Mouse (Mus musculus) liver, postnatal 0 days (tissue): ENCODE data around the gene Vps11. TPM values are rescaled to one million over a fixed set of nuclear protein-coding genes. Genes with fewer than 3 reads are reported as not detected.

ENCODE experiments used
- ATAC-seq: fragments of 200-750 bp; cut with Nextera tagmentation; 2 replicates; pipeline ENCODE4 v1.8.0; 2017; ENCODE audit warnings: mild to moderate bottlenecking, moderate library complexity
- DNase-seq: peaks from one replicate; pipeline ENCODE4 v3.0.0-alpha.2; 2016
- H3K27ac ChIP-seq: fragments of 300-500 bp; sonication (generic); 2 replicates; pipeline ENCODE4 v1.5.1; 2014; ENCODE audit warnings: antibody characterized with exemption, moderate library complexity, mild to moderate bottlenecking, low read depth
- H3K27me3 ChIP-seq: fragments of 300-500 bp; sonication (generic); 2 replicates; pipeline ENCODE4 v1.6.1; 2014; ENCODE audit warnings: low read length, control low read depth, mixed read lengths; ENCODE audit not compliant: insufficient read depth
- H3K36me3 ChIP-seq: fragments of 300-500 bp; sonication (generic); replicated peaks from 2 replicates; pipeline ENCODE4 v1.6.1; 2014; ENCODE audit warnings: mild to moderate bottlenecking, control low read depth, low read length, moderate library complexity, mixed read lengths; ENCODE audit not compliant: insufficient read depth
- H3K4me1 ChIP-seq: fragments of 300-500 bp; sonication (generic); 2 replicates; pipeline ENCODE4 v1.6.1; 2014; ENCODE audit warnings: antibody characterized with exemption, mild to moderate bottlenecking, control low read depth; ENCODE audit not compliant: insufficient read depth
- H3K4me2 ChIP-seq: fragments of 300-500 bp; sonication (generic); 2 replicates; pipeline ENCODE4 v1.6.1; 2014; ENCODE audit warnings: low read depth, mild to moderate bottlenecking, low read length, moderate library complexity, mixed read lengths
- H3K4me3 ChIP-seq: fragments of 300-500 bp; sonication (generic); 2 replicates; pipeline ENCODE4 v1.5.1; 2014; ENCODE audit warnings: low read depth, low read length
- H3K9ac ChIP-seq: fragments of 300-500 bp; sonication (generic); replicated peaks from 2 replicates; pipeline ENCODE4 v1.6.1; 2014; ENCODE audit warnings: mild to moderate bottlenecking, moderate library complexity
- H3K9me3 ChIP-seq: fragments of 300-500 bp; sonication (generic); 2 replicates; pipeline ENCODE4 v1.6.1; 2016; ENCODE audit warnings: mild to moderate bottlenecking, control low read depth, low read length, mixed read lengths
- CTCF ChIP-seq: sonication (generic); IDR thresholded peaks from 2 replicates; pipeline ENCODE4 v1.5.1; 2016; ENCODE audit warnings: antibody characterized with exemption, low read depth
- EP300 ChIP-seq: IDR thresholded peaks from 2 replicates; pipeline ENCODE4 v1.6.1; 2016; ENCODE audit warnings: antibody characterized with exemption, low read depth, mild to moderate bottlenecking
- WGBS: fragments of 180-500 bp; shearing (Covaris S2); extraction: QIAGEN DNeasy Blood & Tissue Kit; methylation state at CpG from one replicate; pipeline ENCODE4 v1.1.7; 2014; ENCODE audit not compliant: insufficient replicate concordance; 5-methylcytosine and 5-hydroxymethylcytosine counted together
- polyA plus RNA-seq: library from polyadenylated mRNA; unstranded; fragments of >200 nt; fragmentation: Nextera tagmentation; extraction: Ambion mirVana; gene quantifications from 2 replicates; pipeline ENCODE4 v1.2.1, GENCODE M21; 2015

The Vps11 gene
- polyA plus RNA-seq, 1 experiment from 2014 or later: 13.3 TPM

- H3K4me2 ChIP-seq: peak overlapping the region; percentile 95
- H3K27me3 ChIP-seq: no peaks in the 10 kb centered on the region
- H3K9me3 ChIP-seq: no peaks in the 10 kb centered on the region
- H3K4me3 ChIP-seq: peak overlapping the region; percentile 8; the same call in 1 of the 2 replicates
- H3K4me1 ChIP-seq: peaks cover 12% of the 10 kb centered on the region
- H3K36me3 ChIP-seq: peaks cover 56% of the 10 kb centered on the region
- H3K27ac ChIP-seq: peak overlapping the region; percentile 93
- TF ChIP-seq CTCF (no peak), EP300 (peak; percentile 43; the same call in 1 of the 2 replicates)
- 54% methylated on average over 4 of the region's 4 CpGs for WGBS
- peak; percentile 62 for DNase-seq
- peak; percentile 33 for ATAC-seq
- peak overlapping the region; percentile 85 for H3K9ac ChIP-seq
These were observed 39.6 kb upstream of the Vps11 start for GRCm38 (mm10) chr9:44401081-44401480.

GRCm38 (mm10) chr9:44399795-44400114, 38.3 kb upstream of the Vps11 start:
- Histone ChIP-seq H3K9me3 (no peaks in the 10 kb centered on the region), H3K27ac (peak overlapping the region; percentile 93), H3K9ac (peak overlapping the region; percentile 85), H3K4me3 (peak overlapping the region; percentile 79), H3K4me1 (peaks cover 8% of the 10 kb centered on the region), H3K27me3 (no peaks in the 10 kb centered on the region), H3K4me2 (peak overlapping the region; percentile 95), H3K36me3 (peaks cover 50% of the 10 kb centered on the region)
- no peak for DNase-seq
- WGBS: 84% methylated on average over 6 of the region's 6 CpGs
- ATAC-seq: no peak
- no peak for TF ChIP-seq CTCF
- no peak for TF ChIP-seq EP300

GRCm38 (mm10) chr9:44399114-44399794, 37.8 kb upstream of the Vps11 start:
- 74% methylated on average over 13 of the region's 13 CpGs for WGBS
- Histone ChIP-seq H3K4me3 (peak overlapping the region; percentile 79), H3K36me3 (peaks cover 45% of the 10 kb centered on the region), H3K9ac (peak overlapping the region; percentile 85), H3K9me3 (no peaks in the 10 kb centered on the region), H3K4me2 (peak overlapping the region; percentile 95), H3K27me3 (no peaks in the 10 kb centered on the region), H3K27ac (peak overlapping the region; percentile 93), H3K4me1 (peaks cover 8% of the 10 kb centered on the region)
- ATAC-seq: no peak
- DNase-seq: no peak
- TF ChIP-seq EP300 (no peak), CTCF (no peak)

GRCm38 (mm10) chr9:44398551-44398950, 37.1 kb upstream of the Vps11 start:
- DNase-seq: no peak
- peaks cover 8% of the 10 kb centered on the region for H3K4me1 ChIP-seq
- H3K27ac ChIP-seq: peak overlapping the region; percentile 93
- H3K9me3 ChIP-seq: no peaks in the 10 kb centered on the region
- ATAC-seq: no peak
- H3K4me2 ChIP-seq: peak overlapping the region; percentile 95
- peak overlapping the region; percentile 79 for H3K4me3 ChIP-seq
- peak overlapping the region; percentile 85 for H3K9ac ChIP-seq
- TF ChIP-seq EP300 (no peak), CTCF (no peak)
- peaks cover 38% of the 10 kb centered on the region for H3K36me3 ChIP-seq
- 72% methylated on average over 9 of the region's 9 CpGs for WGBS
- no peaks in the 10 kb centered on the region for H3K27me3 ChIP-seq

- 27% methylated on average over 4 of the region's 4 CpGs for WGBS
- Histone ChIP-seq H3K27me3 (no peaks in the 10 kb centered on the region), H3K27ac (peak overlapping the region; percentile 93), H3K9ac (peak overlapping the region; percentile 85), H3K4me3 (peak overlapping the region; percentile 79), H3K4me1 (peaks cover 8% of the 10 kb centered on the region), H3K9me3 (no peaks in the 10 kb centered on the region), H3K36me3 (peaks cover 34% of the 10 kb centered on the region), H3K4me2 (peak overlapping the region; percentile 95)
- DNase-seq (peak; percentile 68), ATAC-seq (peak; percentile 37)
- TF ChIP-seq CTCF: no peak
- TF ChIP-seq EP300: no peak
These were observed 36.6 kb upstream of the Vps11 start for GRCm38 (mm10) chr9:44398087-44398486.

GRCm38 (mm10) chr9:44396684-44397411, 35.4 kb upstream of the Vps11 start, which contains the start of gene Slc37a4:
Slc37a4 (plus strand) TSS chr9:44396852.
- ATAC-seq: peak; percentile 91
- H3K9me3 ChIP-seq: no peaks in the 10 kb centered on the region
- TF ChIP-seq CTCF: peak; percentile 41
- TF ChIP-seq EP300: no peak
- H3K27me3 ChIP-seq: no peaks in the 10 kb centered on the region
- H3K4me3 ChIP-seq: peak within 1 kb of the TSS; percentile 79
- peak; percentile 96 for DNase-seq
- H3K36me3 ChIP-seq: peaks cover 22% of the 10 kb centered on the region
- peaks cover 8% of the 10 kb centered on the region for H3K4me1 ChIP-seq
- peak within 1 kb of the TSS; percentile 93 for H3K27ac ChIP-seq
- H3K9ac ChIP-seq: peak within 1 kb of the TSS; percentile 85
- H3K4me2 ChIP-seq: peak within 1 kb of the TSS; percentile 95
- WGBS: 1% methylated on average over 43 of the region's 43 CpGs
